Mouse (Mus musculus) C2C12 (cell line): ENCODE results near the gene Cdk7. TPM values are rescaled to one million over a fixed set of nuclear protein-coding genes. Genes with fewer than 3 reads are reported as not detected.

Source experiments
- H3K27me3 ChIP-seq: one replicate; pipeline ENCODE4 v1.6.1; 2011; ENCODE audit not compliant: control insufficient read depth, insufficient read depth, insufficient read length
- H3K36me3 ChIP-seq: one replicate; pipeline ENCODE4 v1.6.1; 2011; ENCODE audit not compliant: control insufficient read depth, insufficient read depth
- H3K4me3 ChIP-seq: one replicate; pipeline ENCODE4 v1.5.1; 2011; ENCODE audit warnings: mild to moderate bottlenecking, control low read depth; ENCODE audit not compliant: poor library complexity, insufficient read depth, severe bottlenecking
- H3K79me2 ChIP-seq: one replicate; pipeline ENCODE4 v1.6.1; 2011; ENCODE audit not compliant: control insufficient read depth, insufficient read depth
- H3K79me3 ChIP-seq: one replicate; pipeline ENCODE4 v1.6.1; 2011; ENCODE audit warnings: low read depth, control low read depth
- H3ac ChIP-seq: one replicate; pipeline ENCODE3; 2011; ENCODE audit warnings: low read depth; ENCODE audit not compliant: control insufficient read depth, insufficient read length
- CEBPB ChIP-seq: IDR thresholded peaks from one replicate; pipeline ENCODE4 v1.6.1; 2011; ENCODE audit warnings: low read depth, mild to moderate bottlenecking, control low read depth, moderate library complexity
- CTCF ChIP-seq: IDR thresholded peaks from one replicate; pipeline ENCODE4 v1.5.1; 2011; ENCODE audit not compliant: control insufficient read depth, insufficient read depth, insufficient read length
- FOSL1 ChIP-seq: IDR thresholded peaks from one replicate; pipeline ENCODE4 v1.8.0; 2011; ENCODE audit warnings: mild to moderate bottlenecking, low read length; ENCODE audit not compliant: poor library complexity, insufficient read depth, severe bottlenecking
- MAX ChIP-seq: IDR thresholded peaks from one replicate; pipeline ENCODE4 v1.6.1; 2011; ENCODE audit warnings: mild to moderate bottlenecking, control low read depth
- MYOD1 ChIP-seq: IDR thresholded peaks from one replicate; pipeline ENCODE4 v1.6.1; 2011; ENCODE audit warnings: low read depth; ENCODE audit not compliant: control insufficient read depth, insufficient read length
- MYOG ChIP-seq: IDR thresholded peaks from one replicate; pipeline ENCODE4 v1.6.1; 2011; ENCODE audit not compliant: control insufficient read depth, insufficient read length; ENCODE audit errors: extremely low read depth
- USF1 ChIP-seq: IDR thresholded peaks from one replicate; pipeline ENCODE4 v1.6.1; 2011; ENCODE audit warnings: low read depth, mild to moderate bottlenecking, control low read depth, moderate library complexity
- polyA plus RNA-seq: library from polyadenylated mRNA; unstranded; fragments of >200 nt; fragmentation: generic; extraction: Trizol; gene quantifications from one replicate; pipeline ENCODE4 v1.2.1, GENCODE M21; 2012; ENCODE audit warnings: missing spikeins

The Cdk7 gene
- polyA plus RNA-seq, 1 experiment: 27.8 TPM

DNA sequence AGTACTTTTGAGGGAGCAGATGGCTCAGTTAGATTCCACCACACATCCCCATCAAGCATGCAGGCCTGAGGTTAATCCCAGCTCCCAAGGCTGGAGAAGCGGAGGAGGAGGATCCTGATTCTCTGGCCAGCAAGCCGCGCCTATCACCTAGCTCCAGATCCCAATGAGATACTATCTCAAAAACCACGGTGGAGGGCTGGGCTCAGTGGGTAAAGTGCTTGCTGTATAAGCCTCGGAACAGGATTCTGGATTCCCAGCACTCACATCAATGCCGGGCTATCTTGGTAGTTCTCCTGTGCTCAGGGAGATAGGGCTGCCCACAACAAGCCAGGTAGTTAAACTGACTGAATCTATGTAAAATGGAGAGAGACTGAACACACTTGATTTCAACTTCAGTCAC is 15.3 kb downstream of the Cdk7 start:
- TF ChIP-seq CEBPB (no peak), MYOD1 (no peak), MYOG (no peak), MAX (no peak), FOSL1 (no peak), CTCF (no peak), USF1 (no peak)
- Histone ChIP-seq H3K4me3 (no peak overlapping the region), H3K79me2 (no peaks in the 10 kb centered on the region), H3ac (no peak overlapping the region), H3K36me3 (peaks cover 70% of the 10 kb centered on the region), H3K79me3 (peaks cover 6% of the 10 kb centered on the region), H3K27me3 (no peaks in the 10 kb centered on the region)

DNA sequence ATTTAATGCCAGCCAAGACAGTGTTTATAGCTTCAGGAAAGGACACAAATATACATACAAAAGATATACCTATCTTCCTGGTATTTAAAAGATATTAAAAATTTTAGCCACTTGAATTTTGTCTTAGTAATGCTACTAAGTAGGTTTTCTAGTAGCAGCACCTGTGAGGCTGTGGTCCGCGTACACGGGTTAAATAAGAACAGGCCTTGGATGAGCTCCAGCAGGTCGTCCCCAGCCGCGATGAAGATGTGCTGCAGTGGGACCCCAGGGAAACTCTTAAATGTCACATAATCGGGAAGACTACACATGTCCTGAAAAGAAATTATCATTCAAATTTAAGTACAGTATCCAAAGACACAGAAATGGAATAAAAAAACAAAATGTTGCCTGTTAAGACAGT is 24.5 kb downstream of the Cdk7 start:
- TF ChIP-seq MYOD1 (no peak), FOSL1 (no peak), MAX (no peak), MYOG (no peak), USF1 (no peak), CEBPB (no peak), CTCF (no peak)
- Histone ChIP-seq H3K36me3 (peaks cover 88% of the 10 kb centered on the region), H3K27me3 (no peaks in the 10 kb centered on the region), H3K79me3 (no peaks in the 10 kb centered on the region), H3K4me3 (no peak overlapping the region), H3ac (no peak overlapping the region), H3K79me2 (no peaks in the 10 kb centered on the region)

DNA sequence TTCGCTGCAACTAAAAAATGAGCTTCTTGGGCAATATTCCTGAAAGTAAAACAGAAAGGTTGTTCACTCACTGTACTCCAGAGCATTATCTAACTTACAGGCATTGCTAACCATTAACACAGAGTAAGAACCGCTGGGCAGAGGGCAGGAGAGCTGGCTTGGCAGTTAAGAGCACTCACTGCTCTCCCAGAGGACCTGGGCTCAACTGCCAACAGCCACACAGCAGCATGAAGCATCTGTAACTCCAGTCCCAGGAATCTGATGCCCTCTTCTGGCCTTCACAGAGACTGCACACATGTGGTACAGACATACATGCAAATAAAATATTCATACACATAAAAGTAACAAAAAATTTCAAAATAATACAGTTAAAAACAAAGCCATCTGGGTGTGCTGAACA is 27.3 kb downstream of the Cdk7 start:
- Histone ChIP-seq H3ac (no peak overlapping the region), H3K4me3 (no peak overlapping the region), H3K36me3 (peaks cover 72% of the 10 kb centered on the region), H3K79me3 (no peaks in the 10 kb centered on the region), H3K27me3 (no peaks in the 10 kb centered on the region), H3K79me2 (no peaks in the 10 kb centered on the region)
- no peak for TF ChIP-seq MAX

DNA sequence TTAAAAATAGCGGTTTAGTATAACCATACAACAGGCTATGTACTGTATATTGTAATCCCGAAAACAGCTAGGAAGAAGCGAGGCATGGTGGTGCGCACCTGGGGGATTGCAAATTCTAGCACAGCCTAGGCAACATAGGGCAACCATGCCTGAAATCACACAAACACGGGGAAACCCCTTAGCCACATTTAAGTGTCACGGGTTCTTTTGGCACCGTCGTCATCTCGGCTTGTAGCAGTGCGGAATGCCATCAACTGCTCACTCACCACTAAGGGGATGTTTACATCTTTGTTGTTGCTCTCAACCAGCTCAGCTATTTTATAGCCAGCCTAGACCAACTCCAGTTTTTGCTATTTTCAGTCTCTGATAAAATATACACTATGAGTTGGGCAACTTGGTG is 31.9 kb downstream of the Cdk7 start:
- Histone ChIP-seq H3K4me3 (no peak overlapping the region), H3K36me3 (peaks cover 41% of the 10 kb centered on the region), H3K27me3 (no peaks in the 10 kb centered on the region), H3K79me2 (no peaks in the 10 kb centered on the region), H3K79me3 (no peaks in the 10 kb centered on the region), H3ac (no peak overlapping the region)
- TF ChIP-seq CEBPB (no peak), MYOD1 (no peak), MAX (no peak), CTCF (no peak), MYOG (no peak), USF1 (no peak), FOSL1 (no peak)

DNA sequence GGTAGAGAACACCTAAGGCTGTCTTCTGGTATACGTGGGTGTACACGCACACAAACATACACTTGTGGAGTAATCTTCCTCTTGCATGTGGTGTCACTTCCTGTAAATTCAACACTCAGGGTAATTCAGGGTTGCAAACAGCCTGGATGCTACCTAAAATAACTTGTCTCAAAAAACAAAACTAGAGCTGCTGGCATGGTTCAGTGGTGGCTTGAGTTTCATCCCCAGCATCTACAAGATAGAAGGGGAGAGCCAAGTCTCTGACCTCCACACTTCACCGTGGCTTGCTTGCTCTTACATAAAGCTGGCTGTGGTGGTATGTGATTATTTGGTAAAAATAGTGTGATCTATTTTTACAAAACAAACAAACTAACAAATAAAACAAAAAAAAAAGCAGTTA is 33.2 kb downstream of the Cdk7 start:
- no peak overlapping the region for H3K4me3 ChIP-seq
- H3K79me2 ChIP-seq: no peaks in the 10 kb centered on the region
- peaks cover 28% of the 10 kb centered on the region for H3K36me3 ChIP-seq
- H3K79me3 ChIP-seq: no peaks in the 10 kb centered on the region
- TF ChIP-seq MYOG (no peak), FOSL1 (no peak), CTCF (no peak), USF1 (no peak), MYOD1 (no peak), CEBPB (no peak)
- no peak overlapping the region for H3ac ChIP-seq
- no peaks in the 10 kb centered on the region for H3K27me3 ChIP-seq

DNA sequence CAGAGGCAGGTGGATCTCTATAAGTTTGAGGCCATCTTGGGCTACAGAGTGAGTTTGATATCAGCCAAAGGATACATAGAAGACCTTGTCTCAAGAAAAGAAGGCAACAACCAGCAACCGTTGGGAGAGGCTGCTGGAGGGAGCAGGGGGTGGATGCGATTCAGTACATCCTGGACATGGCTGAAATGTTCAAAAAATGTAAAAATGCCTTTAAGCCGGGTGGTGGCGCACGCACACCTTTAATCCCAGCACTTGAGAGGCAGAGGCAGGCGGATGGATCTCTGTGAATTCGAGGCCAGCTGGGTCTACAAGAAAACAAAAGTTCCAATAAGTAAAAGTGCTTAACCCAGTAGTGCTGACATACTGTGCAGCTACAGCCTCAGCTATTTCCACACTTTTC is 43.2 kb downstream of the Cdk7 start:
- H3ac ChIP-seq: no peak overlapping the region
- no peaks in the 10 kb centered on the region for H3K79me2 ChIP-seq
- H3K27me3 ChIP-seq: no peaks in the 10 kb centered on the region
- H3K79me3 ChIP-seq: no peaks in the 10 kb centered on the region
- H3K4me3 ChIP-seq: no peak overlapping the region
- no peaks in the 10 kb centered on the region for H3K36me3 ChIP-seq
- TF ChIP-seq MAX: no peak
